Mouse (Mus musculus) liver, embryonic 13.5 days (tissue): ENCODE measurements around the gene Gm48552. TPM values are rescaled to one million over a fixed set of nuclear protein-coding genes. Genes with fewer than 3 reads are reported as not detected.

Experiments used
- microRNA-seq: library from miRNA; unstranded; fragments of <30 nt; microRNA quantifications from one replicate; pipeline ENCODE4, GENCODE M21; 2016
- polyA plus RNA-seq: library from polyadenylated mRNA; unstranded; fragments of >200 nt; fragmentation: Nextera tagmentation; extraction: Ambion mirVana; gene quantifications from 2 replicates; pipeline ENCODE4 v1.2.1, GENCODE M21; 2015

The Gm48552 gene
- polyA plus RNA-seq, 1 experiment from 2014 or later: 0.93 TPM

Small RNA genes lying within 50 kb of the gene (microRNA-seq; reads per million reads assigned to microRNA genes)
- 1.2 reads per million for gene Mir1191b
- gene Mir6913: not detected

Other genes starting within 250 kb of the Gm48552 start
- gene Pias4, start 221.1 kb upstream of the Gm48552 start, polyA plus RNA-seq: 23.5 and 23.8 TPM in 2 replicates
- 369 and 384 TPM in 2 replicates for gene Eef2, start 212.4 kb upstream of the Gm48552 start, polyA plus RNA-seq
- 19.3 and 20.9 TPM in 2 replicates for gene Dapk3, start 206.0 kb upstream of the Gm48552 start, polyA plus RNA-seq
- gene 4930442H23Rik, start 205.2 kb upstream of the Gm48552 start, polyA plus RNA-seq: 0.08 TPM in 1 of 2 replicates, not detected in the other
- gene Nmrk2, start 187.0 kb upstream of the Gm48552 start, polyA plus RNA-seq: not detected in 2 replicates
- gene Atcay, start 158.2 kb upstream of the Gm48552 start, polyA plus RNA-seq: 0.05 and 0.08 TPM in 2 replicates
- 0.28 and 0.43 TPM in 2 replicates for gene Zfr2, start 155.8 kb upstream of the Gm48552 start, polyA plus RNA-seq
- 1.2 and 1.8 TPM in 2 replicates for gene Matk, start 136.1 kb upstream of the Gm48552 start, polyA plus RNA-seq
- 130 and 134 TPM in 2 replicates for gene Mrpl54, start 122.1 kb upstream of the Gm48552 start, polyA plus RNA-seq
- gene Apba3, start 122.0 kb upstream of the Gm48552 start, polyA plus RNA-seq: 24.5 and 26.7 TPM in 2 replicates
- 0.35 and 0.43 TPM in 2 replicates for gene Tjp3, start 97.4 kb upstream of the Gm48552 start, polyA plus RNA-seq
- gene Pip5k1c, start 96.0 kb upstream of the Gm48552 start, polyA plus RNA-seq: 13.2 and 16.7 TPM in 2 replicates
- 29.5 and 33.0 TPM in 2 replicates for gene Cactin, start 67.9 kb upstream of the Gm48552 start, polyA plus RNA-seq
- gene Tbxa2r, start 60.3 kb upstream of the Gm48552 start, polyA plus RNA-seq: 5.2 and 5.3 TPM in 2 replicates
- not detected in 2 replicates for gene Gipc3, start 45.7 kb upstream of the Gm48552 start, polyA plus RNA-seq
- gene Hmg20b, start 38.5 kb upstream of the Gm48552 start, polyA plus RNA-seq: 27.1 and 30.3 TPM in 2 replicates
- 12.5 and 13.1 TPM in 2 replicates for gene Mfsd12, start 31.5 kb upstream of the Gm48552 start, polyA plus RNA-seq
- 1.2 and 1.4 TPM in 2 replicates for gene 4930404N11Rik, start 23.2 kb upstream of the Gm48552 start, polyA plus RNA-seq
- 89.5 and 94.1 TPM in 2 replicates for gene Fzr1, start 10.5 kb upstream of the Gm48552 start, polyA plus RNA-seq
- 61.1 and 68.7 TPM in 2 replicates for gene Dohh, start 4.6 kb upstream of the Gm48552 start, polyA plus RNA-seq
- gene Gm48551, start 4.5 kb upstream of the Gm48552 start, polyA plus RNA-seq: 0.86 and 0.89 TPM in 2 replicates
- gene Smim24, start 4.0 kb downstream of the Gm48552 start, polyA plus RNA-seq: 1.8 TPM in 2 replicates
- gene Nfic, start 66.6 kb downstream of the Gm48552 start, polyA plus RNA-seq: 9.8 and 9.9 TPM in 2 replicates
- gene Celf5, start 93.7 kb downstream of the Gm48552 start, polyA plus RNA-seq: 0.13 and 0.15 TPM in 2 replicates
- 41.5 TPM in 2 replicates for gene Ncln, start 107.4 kb downstream of the Gm48552 start, polyA plus RNA-seq
- gene S1pr4, start 111.1 kb downstream of the Gm48552 start, polyA plus RNA-seq: 2.3 and 2.4 TPM in 2 replicates
- 7.2 and 7.5 TPM in 2 replicates for gene Gna15, start 135.2 kb downstream of the Gm48552 start, polyA plus RNA-seq
- gene Gna11, start 156.2 kb downstream of the Gm48552 start, polyA plus RNA-seq: 20.0 and 21.4 TPM in 2 replicates
- gene Aes, start 170.5 kb downstream of the Gm48552 start, polyA plus RNA-seq: 201 and 215 TPM in 2 replicates
- 2.3 and 2.7 TPM in 2 replicates for gene Tle2, start 185.6 kb downstream of the Gm48552 start, polyA plus RNA-seq
- gene Tle6, start 212.1 kb downstream of the Gm48552 start, polyA plus RNA-seq: 7.3 and 7.6 TPM in 2 replicates
- 0.50 and 0.56 TPM in 2 replicates for gene BC025920, start 217.3 kb downstream of the Gm48552 start, polyA plus RNA-seq
- gene Sirt6, start 238.8 kb downstream of the Gm48552 start, polyA plus RNA-seq: 10.7 and 10.9 TPM in 2 replicates
- 1.9 and 2.2 TPM in 2 replicates for gene Ankrd24, start 239.5 kb downstream of the Gm48552 start, polyA plus RNA-seq